Mouse (Mus musculus): Measurements from ENCODE around the gene Slc25a13. TPM values are rescaled to one million over a fixed set of nuclear protein-coding genes. Genes with fewer than 3 reads are reported as not detected.
"Not testable (repeated sequence)": the region's sequence is repeated elsewhere in the genome, so short reads cannot be mapped to it uniquely, and the experiment has no call there.

Slc25a13 gene
- polyA plus RNA-seq, 2 experiments from 2014 or later: 4.5 to 10.8 TPM

- no peak for ATAC-seq
Measured at GRCm38 (mm10) chr6:6202451-6202850, 14.5 kb downstream of the Slc25a13 start.

- ATAC-seq: no peak
Measured at GRCm38 (mm10) chr6:6201977-6202376, 15.0 kb downstream of the Slc25a13 start.

GRCm38 (mm10) chr6:6199138-6199870, 17.7 kb downstream of the Slc25a13 start:
- no peak for ATAC-seq

- not testable (repeated sequence) for ATAC-seq
Measured at GRCm38 (mm10) chr6:6198056-6198455, 18.9 kb downstream of the Slc25a13 start.

- no peak for ATAC-seq
Measured at GRCm38 (mm10) chr6:6197339-6197738, 19.6 kb downstream of the Slc25a13 start.

GRCm38 (mm10) chr6:6196527-6196926, 20.4 kb downstream of the Slc25a13 start:
- ATAC-seq: no peak

- ATAC-seq: no peak
Measured at GRCm38 (mm10) chr6:6194831-6195230, 22.1 kb downstream of the Slc25a13 start.

GRCm38 (mm10) chr6:6193906-6194305, 23.1 kb downstream of the Slc25a13 start:
- no peak for ATAC-seq

- no peak for ATAC-seq
Measured at GRCm38 (mm10) chr6:6192413-6192812, 24.6 kb downstream of the Slc25a13 start.

- no peak for ATAC-seq
Measured at GRCm38 (mm10) chr6:6191596-6192337, 25.2 kb downstream of the Slc25a13 start.

GRCm38 (mm10) chr6:6188970-6189369, 28.0 kb downstream of the Slc25a13 start:
- no peak for ATAC-seq

- peak; percentile 81 for ATAC-seq
Measured at GRCm38 (mm10) chr6:6186468-6186867, 30.5 kb downstream of the Slc25a13 start.

GRCm38 (mm10) chr6:6185735-6186068, 31.3 kb downstream of the Slc25a13 start:
- ATAC-seq: no peak

GRCm38 (mm10) chr6:6184921-6185734, 31.8 kb downstream of the Slc25a13 start:
- ATAC-seq: no peak

- no peak for ATAC-seq
Measured at GRCm38 (mm10) chr6:6183601-6184000, 33.4 kb downstream of the Slc25a13 start.

- ATAC-seq: no peak
Measured at GRCm38 (mm10) chr6:6182191-6182590, 34.8 kb downstream of the Slc25a13 start.

- ATAC-seq: not testable (repeated sequence)
Measured at GRCm38 (mm10) chr6:6178341-6178740, 38.6 kb downstream of the Slc25a13 start.

- ATAC-seq: no peak
Measured at GRCm38 (mm10) chr6:6175350-6175971, 41.5 kb downstream of the Slc25a13 start.

GRCm38 (mm10) chr6:6173935-6174561, 42.9 kb downstream of the Slc25a13 start:
- ATAC-seq: no peak

- ATAC-seq: no peak
Measured at GRCm38 (mm10) chr6:6173166-6173934, 43.6 kb downstream of the Slc25a13 start.

GRCm38 (mm10) chr6:6168566-6169134, 48.3 kb downstream of the Slc25a13 start:
- ATAC-seq: no peak

All from CD4-positive, CD25-positive, alpha-beta regulatory T cell, adult 4 months (primary cell).